Mouse (Mus musculus) cerebellum, adult (tissue): ENCODE data around the gene Sspo.

Source experiments
- ATAC-seq: cut with Nextera tagmentation; 2 replicates; pipeline ENCODE4 v1.9.2; 2017; ENCODE audit warnings: mild to moderate bottlenecking, moderate library complexity, mixed read lengths; ENCODE audit not compliant: insufficient number of reproducible peaks, low FRiP score, low TSS enrichment

Gene Sspo

GRCm38 (mm10) chr6:48470739-48471138, 22.7 kb downstream of the Sspo start:
- no peak for ATAC-seq

DNA sequence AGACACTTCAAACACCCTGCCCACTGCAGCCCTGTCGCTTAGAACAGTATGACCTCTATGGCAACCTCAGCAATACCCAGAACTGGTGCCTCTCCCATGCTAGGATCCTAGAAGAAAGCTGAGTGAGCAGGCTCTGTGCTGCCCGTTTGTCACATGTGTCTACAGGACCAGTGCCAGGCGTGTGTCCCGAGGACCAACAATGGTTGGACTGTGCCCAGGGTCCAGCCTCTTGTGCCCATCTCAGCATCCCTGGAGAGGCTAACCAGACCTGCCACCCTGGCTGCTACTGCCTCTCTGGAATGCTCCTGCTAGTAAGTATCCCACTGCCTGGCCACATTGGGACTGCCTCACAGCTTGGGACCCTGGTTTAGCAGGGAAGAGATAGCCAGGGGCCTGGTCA, 30.4 kb downstream of the Sspo start:
- ATAC-seq: no peak

DNA sequence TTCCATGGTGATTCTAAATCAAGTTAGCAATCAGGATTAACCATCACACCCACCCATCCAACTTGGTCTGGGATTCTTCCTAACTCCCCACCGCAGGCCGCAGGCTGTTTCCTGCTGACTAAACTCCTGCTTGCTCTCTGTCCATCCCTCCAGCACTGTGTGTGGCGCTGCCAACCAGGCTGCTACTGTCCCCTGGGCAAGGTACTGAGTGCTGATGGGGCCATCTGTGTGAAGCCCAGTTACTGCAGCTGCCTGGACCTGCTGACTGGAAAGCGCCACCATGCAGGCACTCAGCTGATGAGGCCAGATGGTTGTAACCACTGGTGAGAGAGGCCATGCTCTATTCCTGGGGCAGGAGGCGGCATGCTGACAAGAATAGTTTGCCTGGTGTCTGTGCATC, 34.5 kb downstream of the Sspo start:
- ATAC-seq: no peak

DNA sequence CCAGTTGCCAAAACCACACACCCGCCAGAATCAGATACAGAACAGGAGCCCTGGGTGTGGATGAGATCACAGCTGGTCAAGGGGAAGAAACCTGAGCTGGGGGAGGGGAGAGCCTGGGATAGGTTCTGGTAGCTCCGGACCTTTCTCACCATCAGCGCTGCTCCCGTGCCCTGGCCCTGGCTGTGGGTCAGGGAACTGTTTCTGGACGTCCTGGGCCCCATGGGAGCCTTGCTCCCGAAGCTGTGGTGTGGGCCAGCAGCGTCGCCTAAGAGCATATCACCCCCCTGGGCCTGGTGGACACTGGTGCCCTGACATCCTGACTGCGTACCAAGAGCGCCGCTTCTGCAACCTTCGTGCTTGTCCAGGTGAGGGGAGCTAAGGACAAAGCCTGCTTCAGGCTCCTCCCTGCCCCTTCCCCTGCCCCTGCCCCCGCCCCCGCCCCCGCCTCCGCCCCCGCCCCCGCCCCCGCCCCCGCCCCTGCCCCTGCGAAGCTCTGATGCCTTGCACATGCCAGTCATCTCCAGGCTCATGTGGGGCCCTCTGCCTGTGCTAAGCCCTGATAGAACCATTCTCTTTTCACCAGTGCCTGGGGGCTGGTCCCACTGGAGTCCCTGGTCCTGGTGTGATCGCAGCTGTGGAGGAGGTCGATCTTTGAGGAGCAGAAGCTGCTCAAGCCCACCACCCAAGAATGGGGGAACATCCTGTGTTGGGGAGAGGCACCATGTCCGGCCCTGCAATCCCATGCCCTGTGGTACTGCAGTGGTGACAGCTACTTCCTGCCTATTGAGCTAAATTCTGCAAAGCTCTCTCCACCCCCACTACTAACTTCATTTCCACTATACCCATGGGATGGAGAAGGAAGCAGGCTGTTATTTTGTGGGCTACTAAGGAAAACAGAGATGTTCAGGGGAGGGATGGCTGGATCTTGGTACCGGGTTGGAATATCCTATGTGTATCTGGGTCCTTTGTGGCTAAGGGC, 40.0 kb downstream of the Sspo start:
- ATAC-seq: no peak

GRCm38 (mm10) chr6:48489741-48490140, 41.7 kb downstream of the Sspo start:
- ATAC-seq: 0 out of 2 replicates have a peak, but pooled peaks have one; percentile 43

- no peak for ATAC-seq
These were observed 43.3 kb downstream of the Sspo start for GRCm38 (mm10) chr6:48491361-48491760.

- no peak for ATAC-seq
These were observed 45.2 kb downstream of the Sspo start for GRCm38 (mm10) chr6:48493136-48493730.

DNA sequence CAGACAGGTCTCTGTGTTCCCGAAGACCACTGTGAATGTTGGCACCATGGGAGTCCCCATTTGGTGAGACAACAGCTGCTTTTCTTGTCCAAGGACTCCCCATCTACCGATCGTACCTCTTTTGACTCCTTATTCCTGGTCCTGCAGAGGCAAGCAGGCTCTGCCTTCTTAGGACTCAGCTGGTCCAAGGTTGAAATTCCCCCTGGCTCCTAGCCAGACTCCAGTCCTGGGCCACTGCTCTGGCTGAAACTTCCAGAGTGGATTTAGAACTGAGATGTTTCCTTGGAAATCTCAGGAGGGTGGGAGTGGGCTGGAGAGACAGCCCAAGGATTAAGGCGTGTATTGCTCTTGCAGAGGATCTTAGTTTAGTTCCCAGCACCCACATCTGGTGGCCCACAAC, 49.5 kb downstream of the Sspo start:
- no peak for ATAC-seq

DNA sequence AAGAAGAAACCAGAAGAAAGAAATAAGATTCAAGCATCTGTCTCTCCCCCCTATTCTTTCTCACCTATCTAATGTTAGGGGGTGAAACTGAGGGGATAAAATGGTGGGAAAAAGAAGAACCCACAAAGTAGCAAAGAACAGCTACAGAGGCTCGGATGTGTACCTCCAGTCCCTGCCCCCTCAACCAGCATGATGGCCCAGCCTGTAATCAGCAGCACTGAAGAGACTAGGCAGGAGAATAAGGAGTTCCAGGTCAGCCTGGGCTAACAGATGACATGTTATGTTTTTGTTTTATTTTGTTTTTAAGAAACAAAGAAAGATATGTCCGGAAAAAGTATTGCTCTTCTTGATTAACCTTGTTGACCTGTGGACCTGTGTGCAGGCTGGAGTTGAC, 55.8 kb downstream of the Sspo start:
- 0 out of 2 replicates have a peak, but pooled peaks have one; percentile 7 for ATAC-seq

DNA sequence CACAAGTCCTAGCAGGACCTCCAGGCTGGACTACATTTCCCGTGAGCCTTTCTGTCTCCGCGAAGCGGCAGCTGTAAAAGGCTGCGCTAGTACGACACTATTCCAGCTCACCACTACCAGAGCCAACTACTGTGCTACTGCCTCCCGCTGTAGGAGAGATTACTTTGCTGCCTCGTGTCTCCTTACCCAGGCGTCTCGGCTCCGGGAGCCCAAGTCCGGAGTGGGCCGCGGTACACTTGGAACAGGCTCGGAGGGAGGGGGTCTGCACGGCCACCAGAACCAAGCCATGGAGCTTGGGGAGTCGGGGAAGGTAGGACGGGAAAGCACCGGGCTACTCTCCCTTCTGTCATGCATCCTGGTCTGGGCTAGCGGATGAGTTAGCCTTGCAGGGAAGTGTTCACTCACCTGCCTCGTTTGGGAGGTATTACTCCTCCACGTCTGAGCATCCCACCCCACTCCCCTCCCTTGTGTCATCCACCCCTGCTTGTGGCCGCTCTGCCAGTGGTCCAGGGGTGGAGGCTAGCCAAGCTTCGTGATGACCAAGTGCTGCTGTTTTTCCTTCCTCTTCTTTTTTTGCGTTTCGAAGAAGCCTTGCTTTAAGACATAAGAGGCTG, 56.3 kb downstream of the Sspo start:
- peak; percentile 98 for ATAC-seq

- ATAC-seq: no peak
These were observed 60.1 kb downstream of the Sspo start for GRCm38 (mm10) chr6:48508087-48508486.

GRCm38 (mm10) chr6:48510426-48510825, 62.4 kb downstream of the Sspo start:
- no peak for ATAC-seq

- ATAC-seq: no peak
These were observed 63.8 kb downstream of the Sspo start for GRCm38 (mm10) chr6:48511861-48512260.

GRCm38 (mm10) chr6:48524882-48525281, 76.9 kb downstream of the Sspo start:
- 0 out of 2 replicates have a peak, but pooled peaks have one; percentile 72 for ATAC-seq

- ATAC-seq: no peak
These were observed 79.9 kb downstream of the Sspo start for GRCm38 (mm10) chr6:48527901-48528300.

DNA sequence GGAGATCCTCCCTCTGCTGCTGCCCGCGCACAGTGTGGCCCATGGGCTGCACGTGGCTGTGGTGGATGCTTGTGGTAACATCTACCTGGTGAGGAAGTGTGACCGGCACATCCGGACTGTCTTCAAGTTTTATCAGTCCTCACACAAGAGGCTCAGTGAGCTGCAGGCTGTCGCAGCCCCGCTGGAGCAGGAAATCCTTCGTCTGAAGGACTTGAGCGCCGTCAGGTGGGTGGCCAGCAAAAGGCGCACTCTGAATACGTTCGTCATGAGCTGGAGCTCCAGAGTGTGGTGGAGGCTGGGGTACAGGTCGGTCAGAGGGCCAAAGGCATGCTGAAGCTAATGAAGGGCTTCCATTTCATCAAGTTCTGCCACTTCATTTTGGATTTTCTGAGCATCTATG, 81.2 kb downstream of the Sspo start:
- no peak for ATAC-seq

DNA sequence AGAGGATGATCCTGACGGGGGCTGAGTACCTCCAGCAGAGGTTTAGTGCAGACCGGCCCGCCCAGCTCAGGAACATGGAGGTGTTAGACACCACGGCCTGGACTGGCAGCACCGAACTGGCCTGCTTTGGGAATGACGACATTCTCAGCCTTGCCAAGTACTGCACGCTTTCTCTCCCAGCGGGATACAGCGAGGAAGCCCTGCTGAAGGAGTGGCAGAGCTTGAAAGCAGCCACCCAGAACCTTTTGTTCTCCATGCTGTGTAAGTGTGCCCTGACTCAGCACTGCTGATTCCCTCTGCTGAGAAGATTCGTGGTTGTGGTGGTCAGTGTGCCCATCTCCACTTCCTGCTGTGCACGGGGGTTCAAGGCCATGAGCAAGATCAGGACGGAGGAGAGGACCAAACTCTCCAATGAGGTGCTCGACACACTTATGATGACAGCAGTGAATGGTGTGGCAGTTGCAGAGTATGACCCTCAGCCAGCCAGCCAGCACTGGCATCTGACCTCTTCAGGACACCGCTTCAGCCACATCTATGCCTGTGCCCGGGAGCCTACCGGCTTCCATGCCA, 81.9 kb downstream of the Sspo start:
- ATAC-seq: peak; percentile 24; the same call in 1 of the 2 replicates

- ATAC-seq: no peak
These were observed 82.8 kb downstream of the Sspo start for GRCm38 (mm10) chr6:48530862-48531261.

GRCm38 (mm10) chr6:48533475-48533874, 85.4 kb downstream of the Sspo start:
- ATAC-seq: no peak

DNA sequence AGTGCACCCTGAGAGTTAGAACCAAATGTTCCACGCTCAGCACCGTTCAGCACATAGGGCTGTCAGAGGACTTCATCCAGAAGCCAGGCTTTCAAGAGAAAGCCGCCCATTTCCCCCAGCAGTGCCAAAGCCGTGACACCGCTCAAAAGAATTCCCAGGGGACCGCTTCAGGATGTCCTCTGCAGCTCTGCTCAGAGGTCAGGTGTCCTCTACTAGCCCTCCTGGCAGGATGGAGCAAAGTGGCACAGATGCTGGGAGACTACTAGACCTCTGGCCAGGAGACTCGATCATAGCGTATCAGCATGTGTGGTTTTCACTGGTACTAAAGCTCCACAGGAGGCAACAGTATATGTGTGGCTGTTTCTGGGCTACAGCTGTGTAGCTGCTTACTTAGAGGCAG, 86.9 kb downstream of the Sspo start:
- no peak for ATAC-seq

DNA sequence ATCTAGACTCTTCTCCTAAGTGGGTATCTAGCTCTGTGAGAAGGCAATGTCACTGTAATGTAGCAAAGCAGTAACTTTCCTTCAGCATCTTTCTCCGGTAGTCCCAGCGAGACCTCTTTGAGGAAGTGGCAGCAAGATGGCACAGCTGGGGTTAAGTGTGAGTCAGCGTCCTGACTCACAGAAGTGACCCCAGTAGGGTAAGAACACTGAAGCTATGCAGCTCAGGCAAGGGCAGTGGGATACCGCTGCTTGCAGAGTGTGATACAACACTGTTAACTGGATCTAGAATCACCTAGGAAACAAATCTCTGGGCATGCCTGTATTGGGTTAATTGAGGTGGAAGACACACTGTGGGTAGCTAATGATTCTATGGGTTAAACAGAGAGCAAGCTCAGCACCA, 88.1 kb downstream of the Sspo start:
- ATAC-seq: no peak
